Mouse (Mus musculus) adrenal gland, postnatal 36 days (tissue): ENCODE measurements around the gene Snupn. TPM values are rescaled to one million over a fixed set of nuclear protein-coding genes. Genes with fewer than 3 reads are reported as not detected.

Source experiments
- DNase-seq, 2 experiments: peaks; one replicate each; pipeline ENCODE4 v3.0.0; 2021; ENCODE audit warnings: mixed read lengths in 1 of 2
- total RNA-seq, 2 experiments: library from RNA; stranded (reverse); gene quantifications; 2 replicates each; pipeline ENCODE4 v1.2.3; 2021

The Snupn gene
- total RNA-seq, 2 experiments from 2014 or later, result 11.7 to 12.4 TPM

GRCm38 (mm10) chr9:57003011-57003410 is 52.3 kb downstream of the Snupn start:
- peak; percentile 5 to 62 for DNase-seq

DNA sequence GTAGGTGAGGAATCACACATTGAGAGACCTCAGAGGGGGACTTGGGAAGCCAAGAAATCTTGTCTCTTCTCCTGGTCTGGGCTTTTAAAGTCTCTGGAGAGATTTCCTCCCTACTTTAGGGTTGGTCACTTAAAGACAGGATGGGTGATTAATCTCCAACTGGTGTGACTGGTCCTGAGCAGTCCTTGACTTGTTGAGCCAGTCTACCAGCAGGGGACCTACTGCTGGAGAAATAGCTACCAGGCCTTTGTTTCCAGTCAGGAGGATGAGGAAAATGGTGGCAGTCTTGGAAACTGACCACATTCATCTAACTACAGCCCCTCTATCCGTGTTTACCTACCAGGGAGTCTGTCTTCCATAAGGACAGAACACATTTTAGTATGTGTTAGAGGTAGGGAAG is 61.7 kb downstream of the Snupn start:
- DNase-seq, result no peak

DNA sequence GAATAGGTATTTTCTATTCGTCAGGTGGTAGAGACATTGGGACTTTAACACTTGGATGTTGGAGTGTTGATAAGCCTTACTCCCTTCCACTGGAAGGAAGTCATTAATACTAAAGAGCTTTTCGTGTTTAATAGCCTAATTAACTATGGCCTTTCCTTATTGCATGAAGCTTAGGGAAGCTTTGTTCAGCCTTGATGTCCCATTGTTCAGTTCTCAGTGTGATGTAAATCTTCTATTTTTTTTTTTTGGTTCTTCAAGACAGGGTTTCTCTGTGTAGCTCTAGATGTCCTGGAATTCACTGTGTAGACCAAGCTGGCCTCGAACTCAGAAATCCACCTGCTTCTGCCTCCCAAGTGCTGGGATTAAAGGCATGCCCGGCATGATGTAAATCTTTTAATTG is 62.2 kb downstream of the Snupn start:
- DNase-seq, result no peak

GRCm38 (mm10) chr9:57013756-57014155 is 63.1 kb downstream of the Snupn start:
- no peak for DNase-seq

DNA sequence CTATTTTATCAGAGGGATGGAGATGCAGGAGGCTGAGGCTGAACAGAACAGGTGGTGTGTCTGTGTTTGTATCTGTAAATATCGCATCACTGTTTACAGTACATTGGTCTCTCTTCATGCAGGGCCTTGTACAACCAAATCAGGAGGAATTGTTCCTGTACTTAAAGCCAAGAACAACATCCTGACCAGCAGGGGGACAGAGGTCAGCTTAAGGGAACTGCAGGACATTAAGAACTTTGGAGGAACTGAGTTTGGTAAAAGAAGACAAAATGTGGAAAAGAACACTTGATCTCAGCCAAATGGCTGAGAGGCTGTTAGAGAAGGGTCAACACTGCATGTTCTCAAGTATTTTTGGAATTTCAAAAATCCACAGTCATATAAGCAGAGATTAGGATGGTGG is 64.1 kb downstream of the Snupn start:
- peak; percentile 12 to 42 for DNase-seq

- no peak for DNase-seq
Observed at GRCm38 (mm10) chr9:57017631-57018030, 67.0 kb downstream of the Snupn start.

DNA sequence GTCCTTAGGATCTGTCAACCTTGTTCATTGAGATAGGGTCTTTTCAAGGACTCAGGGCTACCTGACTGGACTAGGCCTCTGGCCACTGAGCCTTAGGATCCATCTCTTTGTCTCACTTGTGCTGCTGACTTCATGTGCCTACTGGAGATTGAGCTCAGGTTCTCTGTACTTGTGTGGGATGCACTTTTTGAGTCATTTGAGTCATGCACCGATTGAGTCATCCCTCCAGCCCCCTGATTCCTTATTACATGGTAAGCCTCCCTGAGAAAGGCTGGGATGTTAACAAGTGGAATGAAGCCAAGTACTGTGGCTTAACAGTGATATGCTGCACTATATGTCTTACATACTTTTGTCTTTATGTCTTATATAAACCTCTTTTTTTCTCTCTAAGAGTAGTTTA is 81.1 kb downstream of the Snupn start:
- no peak for DNase-seq

Other genes with a start within 250 kb of the Snupn start
- gene Lingo1, start 154.4 kb upstream of the Snupn start, total RNA-seq, result 1 to 10 TPM in 1 of 2 experiments, under 1 TPM in 1; 0.66 to 1.2 TPM
- 1 to 10 TPM in 1 of 2 experiments, under 1 TPM in 1; 0.63 to 1.7 TPM for gene Odf3l1, start 86.2 kb upstream of the Snupn start, total RNA-seq
- 10 to 100 TPM in 1 of 2 experiments, 1 to 10 TPM in 1; 9.7 to 12.0 TPM for gene Cspg4, start 85.8 kb upstream of the Snupn start, total RNA-seq
- 10 to 100 TPM; 24.2 to 27.9 TPM for gene Snx33, start 22.5 kb upstream of the Snupn start, total RNA-seq
- 100 to 1,000 TPM in 1 of 2 experiments, 10 to 100 TPM in 1; 89.4 to 106 TPM for gene Imp3, start 13.4 kb upstream of the Snupn start, total RNA-seq
- gene Ptpn9, start 44.0 kb downstream of the Snupn start, total RNA-seq, result 10 to 100 TPM; 47.7 to 53.8 TPM
- 10 to 100 TPM; 41.8 to 54.3 TPM for gene Sin3a, start 121.2 kb downstream of the Snupn start, total RNA-seq
- 100 to 1,000 TPM; 109 to 121 TPM for gene Man2c1, start 179.8 kb downstream of the Snupn start, total RNA-seq
- 10 to 100 TPM in 1 of 2 experiments, 1 to 10 TPM in 1; 9.8 to 10.9 TPM for gene Neil1, start 197.4 kb downstream of the Snupn start, total RNA-seq
- gene Commd4, start 207.5 kb downstream of the Snupn start, total RNA-seq, result 10 to 100 TPM; 48.2 to 58.0 TPM